Mouse (Mus musculus) gastrocnemius, postnatal 4 days (tissue): ENCODE data around the gene Zfp248. TPM values are rescaled to one million over a fixed set of nuclear protein-coding genes. Genes with fewer than 3 reads are reported as not detected.

ENCODE experiments used
- DNase-seq, 2 experiments: peaks; one replicate each; pipeline ENCODE4 v3.0.0; 2021 to 2022; ENCODE audit warnings: low spot score in 2 of 2, mixed read lengths in 2 of 2
- long read RNA-seq, 2 experiments: library from polyadenylated mRNA; stranded (forward); transcript quantifications; one replicate each; pipeline ENCODE4 v2.0.0; 2021
- total RNA-seq, 2 experiments: library from RNA; stranded (reverse); gene quantifications; 2 replicates each; pipeline ENCODE4 v1.2.3; 2021

The Zfp248 gene
- 1 to 10 TPM; 3.7 to 3.9 TPM for total RNA-seq
- long read RNA-seq, experiment 1, partial matches to known transcripts: 0 of 3 reads
- long read RNA-seq, experiment 1, other reads (novel, unspliced or antisense): 3 of 3 reads
- long read RNA-seq, experiment 2, partial matches to known transcripts: 1 of 4 reads
- long read RNA-seq, experiment 2, other reads (novel, unspliced or antisense): 3 of 4 reads

- DNase-seq: peak; percentile 74 to 90
Measured at GRCm38 (mm10) chr6:118455042-118455631, at the start of gene Zfp248. Gene Zfp248 (minus strand): TSS chr6:118455528.

- no peak for DNase-seq
Measured at GRCm38 (mm10) chr6:118499010-118499409, 43.7 kb upstream of the Zfp248 start.

- no peak for DNase-seq
Measured at GRCm38 (mm10) chr6:118482125-118482524, 26.8 kb upstream of the Zfp248 start.

- peak; percentile 77 to 87 for DNase-seq
Measured at GRCm38 (mm10) chr6:118478957-118479708, 23.8 kb upstream of the Zfp248 start, which contains the start of gene Zfp9. Gene Zfp9 (minus strand): TSS chr6:118479320.

DNA sequence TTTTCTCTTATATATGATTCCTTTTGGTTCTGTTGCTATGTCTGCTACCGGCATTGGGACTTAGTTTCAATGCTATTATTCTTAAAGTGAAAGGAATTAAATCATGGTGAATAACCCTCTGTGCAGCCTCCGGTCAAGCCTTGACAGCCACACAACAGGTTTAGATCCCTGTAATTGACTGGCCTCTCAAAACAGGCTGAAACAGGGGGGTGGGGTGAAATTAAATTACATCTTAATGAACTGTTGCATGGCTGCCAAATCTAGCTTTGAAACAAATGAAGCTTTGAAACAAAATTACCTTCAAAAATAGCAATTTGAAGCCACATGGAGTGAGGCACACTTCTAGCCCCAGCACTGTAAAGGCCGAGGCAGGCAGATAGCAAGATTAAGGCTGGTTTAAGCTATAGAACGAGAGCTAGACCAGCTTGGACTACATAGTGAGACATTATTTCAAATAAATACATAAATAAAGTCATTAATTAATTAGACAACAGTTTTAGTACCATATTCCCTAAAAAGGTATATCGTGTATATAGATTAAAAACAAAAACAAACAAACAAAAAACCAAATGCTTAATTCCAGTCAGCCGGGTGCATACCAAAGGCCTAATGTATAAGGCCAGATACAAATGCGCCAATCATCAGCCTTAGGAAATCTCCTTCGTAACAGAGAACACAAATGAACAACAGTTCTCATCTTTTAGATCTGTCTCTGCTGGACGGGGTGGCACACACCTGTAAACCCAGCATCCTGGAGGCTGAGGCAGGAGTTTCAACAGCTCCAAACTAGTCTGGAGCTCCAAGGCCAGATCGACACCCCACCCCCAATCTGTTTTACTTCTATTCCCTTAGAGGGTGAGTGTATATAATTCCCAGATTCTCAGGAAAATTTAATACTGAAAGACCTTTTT is 22.8 kb upstream of the Zfp248 start:
- DNase-seq: no peak

GRCm38 (mm10) chr6:118462069-118462705 is 6.9 kb upstream of the Zfp248 start:
- DNase-seq: no peak

DNA sequence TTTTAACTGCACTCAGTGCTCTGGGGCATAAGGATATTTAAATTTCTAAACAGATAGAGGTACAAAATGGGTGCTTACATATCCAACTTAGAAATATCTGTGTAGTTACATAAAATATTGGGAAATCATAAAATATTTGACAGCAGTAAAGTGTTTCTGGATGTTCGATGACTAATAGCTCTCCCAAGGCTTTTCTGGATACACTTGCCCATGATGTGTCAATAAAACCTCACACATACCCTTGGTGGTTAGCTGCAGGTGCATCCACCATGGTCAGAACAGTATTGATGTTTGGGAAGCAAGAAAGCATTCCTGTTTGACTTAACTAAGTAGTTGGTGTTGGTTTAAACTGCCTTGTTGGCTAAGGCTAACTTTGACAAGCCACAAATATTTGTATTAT is 2.4 kb upstream of the Zfp248 start:
- no peak for DNase-seq

GRCm38 (mm10) chr6:118454452-118454851 is 876 bp downstream of the Zfp248 start:
- no peak for DNase-seq

GRCm38 (mm10) chr6:118431502-118431901 is 23.8 kb downstream of the Zfp248 start:
- DNase-seq: no peak

DNA sequence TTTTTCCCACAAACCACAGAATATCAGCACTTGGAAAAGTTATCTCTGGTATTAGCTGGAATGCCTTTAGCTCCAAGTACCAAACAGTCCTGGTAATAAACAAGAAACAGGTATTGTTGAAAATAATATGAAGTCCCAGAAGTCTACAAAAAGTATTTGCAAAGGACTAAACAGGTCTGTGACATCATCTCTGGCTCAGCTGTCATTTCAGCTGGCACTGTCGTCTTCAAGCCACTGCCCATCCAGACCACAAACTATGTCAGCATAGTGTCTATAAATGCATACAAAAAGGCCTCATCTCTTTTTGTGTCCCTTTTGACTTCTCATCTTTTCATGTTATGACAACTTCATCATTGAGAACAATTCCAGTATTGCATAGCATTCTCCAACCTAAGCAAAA is 28.7 kb downstream of the Zfp248 start:
- DNase-seq: no peak

- DNase-seq: peak; percentile 90 to 95
Measured at GRCm38 (mm10) chr6:118419050-118419920, 36.0 kb downstream of the Zfp248 start, which contains the start of gene Bms1. Gene Bms1 (minus strand): TSS chr6:118419474.

GRCm38 (mm10) chr6:118410428-118410827 is 44.9 kb downstream of the Zfp248 start:
- no peak for DNase-seq

DNA sequence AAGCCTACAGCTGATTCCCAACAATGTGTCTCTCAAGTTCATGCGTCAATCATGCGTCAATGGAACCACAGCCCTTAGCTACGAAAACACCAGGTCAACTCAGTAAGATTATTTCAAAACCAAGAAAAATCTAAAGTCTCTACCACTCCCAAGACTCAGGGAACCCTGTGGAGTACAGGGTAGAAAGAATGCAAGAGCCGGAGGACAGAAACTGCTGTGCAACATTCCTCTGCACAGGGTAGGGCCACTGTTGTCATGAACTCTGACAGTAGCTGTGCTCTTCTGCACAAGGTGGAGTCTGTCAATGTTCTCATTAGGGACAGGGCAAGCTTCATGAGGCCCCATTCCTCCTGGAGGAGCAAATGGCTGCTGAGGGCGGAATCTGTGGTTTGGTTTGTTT is 46.8 kb downstream of the Zfp248 start:
- DNase-seq: no peak

DNA sequence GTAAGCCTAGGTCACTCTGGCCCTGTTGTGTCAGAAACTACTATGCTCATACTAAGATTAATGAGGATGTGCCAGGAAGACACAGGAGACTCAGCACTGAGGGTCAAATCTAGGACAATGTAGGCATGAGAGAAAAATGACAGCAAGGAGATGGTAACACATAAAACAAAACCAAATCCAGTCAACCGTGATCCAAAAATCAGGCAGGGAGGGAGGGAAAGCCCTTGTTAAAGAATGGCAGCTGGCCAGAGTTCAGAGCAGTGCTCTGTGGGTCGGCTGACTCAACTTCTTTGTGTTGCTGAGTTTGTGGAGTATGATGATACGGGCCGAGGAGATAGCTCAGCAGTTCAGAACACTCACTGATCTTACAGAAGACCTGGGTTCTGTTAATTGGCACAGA is 48.9 kb downstream of the Zfp248 start:
- DNase-seq: no peak

DNA sequence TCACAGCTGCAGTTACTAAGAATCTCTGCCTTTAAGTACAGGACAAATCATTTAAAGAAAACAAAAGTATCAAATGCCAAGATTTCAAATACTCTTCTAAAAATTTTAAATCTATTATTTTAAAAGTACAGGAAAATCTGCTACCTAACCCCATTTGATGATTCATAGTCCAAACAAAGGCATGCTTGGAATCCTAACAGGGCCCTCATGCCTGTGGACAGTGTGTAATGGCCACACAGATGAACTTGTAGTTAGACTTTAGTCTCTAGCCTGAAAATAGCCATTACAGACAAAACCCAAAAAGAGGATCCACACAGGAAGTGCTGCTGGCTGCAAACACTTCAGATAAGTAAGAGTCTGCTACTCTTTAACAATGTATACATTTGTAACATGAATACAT is 64.6 kb downstream of the Zfp248 start:
- DNase-seq: no peak

- no peak for DNase-seq
Measured at GRCm38 (mm10) chr6:118385962-118386361, 69.4 kb downstream of the Zfp248 start.

DNA sequence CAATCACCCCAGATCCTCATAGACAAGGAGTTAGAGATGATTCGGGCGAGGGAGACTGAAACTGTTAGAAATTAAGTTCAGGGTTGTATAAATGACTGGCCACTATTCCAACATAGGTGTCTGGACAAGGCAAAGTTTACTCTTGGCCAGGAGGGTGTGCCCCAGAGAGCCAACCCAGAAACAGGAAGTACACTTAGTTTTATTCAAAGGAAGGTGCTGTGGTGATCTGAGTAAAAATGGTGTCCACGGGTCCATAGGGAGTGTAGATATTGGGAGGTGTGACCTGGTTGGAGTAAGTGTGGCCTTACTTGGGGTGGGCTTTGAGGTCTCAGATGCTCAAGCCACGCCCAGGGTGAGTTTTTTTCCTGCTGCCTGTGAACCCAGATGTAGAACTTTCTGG is 74.1 kb downstream of the Zfp248 start:
- DNase-seq: no peak

GRCm38 (mm10) chr6:118380630-118381029 is 74.7 kb downstream of the Zfp248 start:
- DNase-seq: no peak

DNA sequence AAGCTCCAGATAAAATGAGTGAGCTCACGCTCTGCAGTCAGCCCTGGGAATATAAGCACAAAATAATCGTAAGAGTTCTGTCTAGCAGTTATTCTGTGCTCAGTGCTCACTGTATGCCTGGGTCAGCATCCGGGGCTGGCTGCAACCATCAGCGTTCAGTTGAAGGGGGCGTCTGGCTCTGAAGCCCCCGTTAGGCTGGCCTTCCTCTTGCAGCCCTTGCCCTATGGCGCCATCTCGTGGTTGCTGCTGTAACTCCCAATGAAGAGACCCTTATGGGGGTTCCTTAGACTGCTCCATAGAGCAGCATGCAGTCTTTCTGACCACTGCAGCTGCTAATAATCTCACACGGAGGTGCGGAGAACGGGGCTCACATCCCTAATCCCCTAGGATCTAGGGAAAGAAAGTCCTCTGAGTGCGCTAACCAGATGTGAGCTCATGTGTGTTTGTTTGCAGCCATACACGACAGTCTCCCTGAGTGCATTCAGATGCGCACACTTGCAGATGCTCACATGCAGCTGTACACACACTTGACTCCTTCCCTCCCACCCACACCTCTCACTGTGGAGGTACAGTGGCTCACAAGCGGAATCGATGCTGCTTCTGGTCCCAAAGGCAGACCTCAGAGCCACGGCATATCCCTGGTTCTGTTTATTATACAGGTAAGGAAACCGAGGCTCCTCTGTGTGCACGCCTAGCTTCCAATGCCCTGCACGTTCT is 75.7 kb downstream of the Zfp248 start:
- DNase-seq: peak; percentile 61 to 74
